Mouse (Mus musculus): ENCODE measurements around the gene Ascl1. TPM values are rescaled to one million over a fixed set of nuclear protein-coding genes. Genes with fewer than 3 reads are reported as not detected.
A peak's percentile ranks its signal among the peaks of the same experiment; 100 is the strongest.

Ascl1 gene
- polyA plus RNA-seq, 1 experiment from 2014 or later: 3.3 TPM

- Histone ChIP-seq H3K27me3 (ENCODE audit: insufficient read depth, low read length) (peaks cover 70% of the 10 kb centered on the region), H3K4me2 (peak overlapping the region; percentile 41), H3K4me3 (ENCODE audit: low read depth, low read length) (peak overlapping the region; percentile 14; the same call in 1 of the 2 replicates), H3K9ac (no peak overlapping the region), H3K36me3 (ENCODE audit: insufficient read depth) (no peaks in the 10 kb centered on the region), H3K9me3 (ENCODE audit: low read depth, low read length) (no peaks in the 10 kb centered on the region), H3K27ac (ENCODE audit: low read depth) (no peak overlapping the region), H3K4me1 (ENCODE audit: insufficient read depth) (no peaks in the 10 kb centered on the region)
- ATAC-seq (ENCODE audit: insufficient read depth) (peak; percentile 81; the same call in 1 of the 2 replicates), DNase-seq (peak; percentile 66)
- 2% methylated on average over 33 of the region's 33 CpGs for WGBS
- TF ChIP-seq CTCF (IDR thresholded peaks at IDR 0.05; ENCODE audit: low read depth): no peak
Observed at GRCm38 (mm10) chr10:87485721-87486620, 7.5 kb downstream of the Ascl1 start.

- Histone ChIP-seq H3K4me3 (ENCODE audit: low read depth, low read length) (no peak overlapping the region), H3K9ac (no peak overlapping the region), H3K9me3 (ENCODE audit: low read depth, low read length) (no peaks in the 10 kb centered on the region), H3K27me3 (ENCODE audit: insufficient read depth, low read length) (peaks cover 61% of the 10 kb centered on the region), H3K36me3 (ENCODE audit: insufficient read depth) (no peaks in the 10 kb centered on the region), H3K4me1 (ENCODE audit: insufficient read depth) (no peaks in the 10 kb centered on the region), H3K27ac (ENCODE audit: low read depth) (no peak overlapping the region), H3K4me2 (no peak overlapping the region)
- 2% methylated on average over 17 of the region's 17 CpGs for WGBS
- TF ChIP-seq CTCF (IDR thresholded peaks at IDR 0.05; ENCODE audit: low read depth): no peak
- ATAC-seq (ENCODE audit: insufficient read depth) (no peak), DNase-seq (no peak)
Observed at GRCm38 (mm10) chr10:87484831-87485720, 8.4 kb downstream of the Ascl1 start.

- no peak overlapping the region for H3K9ac ChIP-seq
- H3K4me2 ChIP-seq: no peak overlapping the region
- TF ChIP-seq CTCF (IDR thresholded peaks at IDR 0.05; ENCODE audit: low read depth): no peak
- no peaks in the 10 kb centered on the region for H3K9me3 ChIP-seq (ENCODE audit: low read depth, low read length)
- 65% methylated on average over 5 of the region's 5 CpGs for WGBS
- no peaks in the 10 kb centered on the region for H3K36me3 ChIP-seq (ENCODE audit: insufficient read depth)
- H3K27me3 ChIP-seq (ENCODE audit: insufficient read depth, low read length): 0 out of 2 replicates have a peak, but pooled peaks cover 2% of the 10 kb centered on the region
- ATAC-seq (ENCODE audit: insufficient read depth): no peak
- H3K4me1 ChIP-seq (ENCODE audit: insufficient read depth): no peaks in the 10 kb centered on the region
- H3K4me3 ChIP-seq (ENCODE audit: low read depth, low read length): no peak overlapping the region
- no peak overlapping the region for H3K27ac ChIP-seq (ENCODE audit: low read depth)
- no peak for DNase-seq
Observed at GRCm38 (mm10) chr10:87477895-87478294, 15.6 kb downstream of the Ascl1 start.

- TF ChIP-seq CTCF (IDR thresholded peaks at IDR 0.05; ENCODE audit: low read depth): no peak
- DNase-seq (no peak), ATAC-seq (ENCODE audit: insufficient read depth) (no peak)
- Histone ChIP-seq H3K9me3 (ENCODE audit: low read depth, low read length) (no peaks in the 10 kb centered on the region), H3K36me3 (ENCODE audit: insufficient read depth) (no peaks in the 10 kb centered on the region), H3K27ac (ENCODE audit: low read depth) (no peak overlapping the region), H3K4me3 (ENCODE audit: low read depth, low read length) (no peak overlapping the region), H3K4me2 (no peak overlapping the region), H3K4me1 (ENCODE audit: insufficient read depth) (no peaks in the 10 kb centered on the region), H3K9ac (no peak overlapping the region), H3K27me3 (ENCODE audit: insufficient read depth, low read length) (no peaks in the 10 kb centered on the region)
- whole genome bisulfite sequencing: 76% methylated on average over 2 of the region's 2 CpGs
Observed at GRCm38 (mm10) chr10:87474971-87475370, 18.5 kb downstream of the Ascl1 start.

GRCm38 (mm10) chr10:87473475-87474131 is 19.9 kb downstream of the Ascl1 start:
- Histone ChIP-seq H3K4me2 (no peak overlapping the region), H3K36me3 (ENCODE audit: insufficient read depth) (no peaks in the 10 kb centered on the region), H3K4me3 (ENCODE audit: low read depth, low read length) (no peak overlapping the region), H3K9ac (no peak overlapping the region), H3K27ac (ENCODE audit: low read depth) (no peak overlapping the region), H3K27me3 (ENCODE audit: insufficient read depth, low read length) (no peaks in the 10 kb centered on the region), H3K9me3 (ENCODE audit: low read depth, low read length) (no peaks in the 10 kb centered on the region), H3K4me1 (ENCODE audit: insufficient read depth) (no peaks in the 10 kb centered on the region)
- no peak for ATAC-seq (ENCODE audit: insufficient read depth)
- no peak for TF ChIP-seq CTCF (IDR thresholded peaks at IDR 0.05; ENCODE audit: low read depth)
- 55% methylated on average over 10 of the region's 10 CpGs for WGBS
- no peak for DNase-seq

- H3K27me3 ChIP-seq (ENCODE audit: insufficient read depth, low read length): no peaks in the 10 kb centered on the region
- H3K9ac ChIP-seq: no peak overlapping the region
- H3K4me1 ChIP-seq (ENCODE audit: insufficient read depth): no peaks in the 10 kb centered on the region
- H3K27ac ChIP-seq (ENCODE audit: low read depth): no peak overlapping the region
- H3K4me3 ChIP-seq (ENCODE audit: low read depth, low read length): no peak overlapping the region
- DNase-seq (no peak), ATAC-seq (ENCODE audit: insufficient read depth) (no peak)
- H3K9me3 ChIP-seq (ENCODE audit: low read depth, low read length): no peaks in the 10 kb centered on the region
- WGBS: 91% methylated on average over 3 of the region's 3 CpGs
- no peaks in the 10 kb centered on the region for H3K36me3 ChIP-seq (ENCODE audit: insufficient read depth)
- TF ChIP-seq CTCF (IDR thresholded peaks at IDR 0.05; ENCODE audit: low read depth): no peak
- no peak overlapping the region for H3K4me2 ChIP-seq
Observed at GRCm38 (mm10) chr10:87450777-87451176, 42.7 kb downstream of the Ascl1 start.
